16 mouse cellular contexts compared by ENCODE assay signal in genomic region chrX:51010323-51010722, GRCm38 (mm10). TPM values are rescaled to one million over a fixed set of nuclear protein-coding genes. Genes with fewer than 3 reads are reported as not detected.
DNase-seq lines count a peak whose midpoint lies in the region.
"Had no signal": no experiment of that assay in that cellular context is flagged by ENCODE, and none has a peak within 500 bp of the region (broad histone marks: within the 10 kb centered on the region; RNA-seq: fewer than 3 reads in every experiment).

No protein-coding gene starts in this region.

- peak; percentile 29 for DNase-seq in gastrocnemius, adult 18-20 months (ENCODE audit: low spot score)
- no peak for DNase-seq in gastrocnemius, adult 8-10 months (ENCODE audit: low spot score in 2 of 2)
- peak; percentile 2 for DNase-seq in 3T3-L1 (ENCODE audit: low read depth, low spot score)
- DNase-seq in adipocyte (ENCODE audit: low spot score): peak; percentile 36
- DNase-seq in thymus, postnatal 4 days: no peak
- DNase-seq in embryo, embryonic 9.5 days (ENCODE audit: extremely low spot score): no peak
- DNase-seq: adrenal gland, postnatal 10 days; adrenal gland, postnatal 36 days; cerebellum, adult 18-20 months; cerebellum, adult 9-10 months; cerebellum, postnatal 25 days; gastrocnemius, postnatal 14 days; heart, adult 2 months; heart, postnatal 36 days; kidney, adult 11 months; kidney, adult 8-10 months had no signal

RNA-seq across cellular contexts. Expression of gene Rap2c, which starts 7.5 kb away (rescaled TPM):
- 10 to 100 TPM; 22.3 to 24.3 TPM for total RNA-seq in gastrocnemius, adult 18-20 months (2021)
- total RNA-seq in gastrocnemius, adult 8-10 months (2022): 10 to 100 TPM; 22.2 to 28.6 (median 24.1) TPM

Comparison
In these comparisons a context has a peak if more than half of its experiments do, and no peak if none do; other contexts are left out.
1. DNase-seq: peak in gastrocnemius, adult 18-20 months (single experiment), 3T3-L1 (single experiment) and adipocyte (single experiment); none in gastrocnemius, adult 8-10 months (0 of 2), thymus, postnatal 4 days (single experiment) and embryo, embryonic 9.5 days (single experiment).